Mouse (Mus musculus) c-Kit-positive CD71-negative TER-119-negative erythroid progenitor cells, embryonic 14.5 days (primary cell): Measurements from ENCODE around the gene Itm2c.

Source experiments
- DNase-seq: peaks from one replicate; pipeline ENCODE4 v3.0.0-alpha.2; 2013; ENCODE audit warnings: low read depth

Gene Itm2c

GRCm38 (mm10) chr1:85894231-85894747, at the start of gene Itm2c:
Gene Itm2c, plus strand, starts transcription at chr1:85894281.
- peak; percentile 59 for DNase-seq

DNA sequence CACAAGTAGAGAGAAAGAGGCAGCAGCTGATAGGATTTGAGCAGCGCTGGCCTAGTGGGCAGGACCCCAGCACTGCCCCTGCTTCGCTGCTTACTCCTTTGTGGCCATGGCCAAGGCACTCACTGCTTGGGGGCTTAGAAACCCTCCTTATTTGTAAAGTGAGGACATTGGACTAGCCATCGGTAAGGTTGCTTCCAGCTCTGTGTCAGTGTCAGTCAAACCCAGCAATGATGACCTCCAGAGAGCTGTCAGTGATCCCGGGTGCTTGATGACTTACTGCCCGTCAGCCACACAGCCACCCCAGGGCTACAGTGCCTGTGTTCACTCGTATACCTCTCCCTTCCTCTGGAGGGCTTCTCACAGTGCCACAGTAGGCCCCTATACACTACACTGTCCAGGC, 49.1 kb upstream of the Itm2c start:
- no peak for DNase-seq

- no peak for DNase-seq
Observed at GRCm38 (mm10) chr1:85845476-85845875, 48.6 kb upstream of the Itm2c start.

- no peak for DNase-seq
Observed at GRCm38 (mm10) chr1:85849016-85849415, 45.1 kb upstream of the Itm2c start.

DNA sequence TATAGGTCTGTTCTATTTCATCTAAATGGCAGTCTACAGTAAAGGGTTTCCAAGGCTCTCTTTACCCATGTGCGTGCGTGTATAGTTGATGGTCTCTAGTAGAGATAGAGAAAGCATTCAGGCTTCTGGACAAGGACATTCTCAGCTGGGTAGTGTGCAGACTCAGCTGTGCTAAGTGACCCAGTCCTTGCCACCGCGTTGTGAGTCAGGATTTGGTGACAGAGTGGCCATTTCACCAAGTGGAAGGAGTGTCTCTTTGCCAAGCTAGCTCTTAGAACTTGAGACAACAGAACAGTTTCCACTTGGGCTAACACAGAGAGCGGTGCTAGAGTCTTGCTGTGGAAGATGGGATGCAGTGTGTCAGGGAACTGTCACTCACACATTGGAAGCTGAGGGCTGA, 43.2 kb upstream of the Itm2c start:
- DNase-seq = no peak

DNA sequence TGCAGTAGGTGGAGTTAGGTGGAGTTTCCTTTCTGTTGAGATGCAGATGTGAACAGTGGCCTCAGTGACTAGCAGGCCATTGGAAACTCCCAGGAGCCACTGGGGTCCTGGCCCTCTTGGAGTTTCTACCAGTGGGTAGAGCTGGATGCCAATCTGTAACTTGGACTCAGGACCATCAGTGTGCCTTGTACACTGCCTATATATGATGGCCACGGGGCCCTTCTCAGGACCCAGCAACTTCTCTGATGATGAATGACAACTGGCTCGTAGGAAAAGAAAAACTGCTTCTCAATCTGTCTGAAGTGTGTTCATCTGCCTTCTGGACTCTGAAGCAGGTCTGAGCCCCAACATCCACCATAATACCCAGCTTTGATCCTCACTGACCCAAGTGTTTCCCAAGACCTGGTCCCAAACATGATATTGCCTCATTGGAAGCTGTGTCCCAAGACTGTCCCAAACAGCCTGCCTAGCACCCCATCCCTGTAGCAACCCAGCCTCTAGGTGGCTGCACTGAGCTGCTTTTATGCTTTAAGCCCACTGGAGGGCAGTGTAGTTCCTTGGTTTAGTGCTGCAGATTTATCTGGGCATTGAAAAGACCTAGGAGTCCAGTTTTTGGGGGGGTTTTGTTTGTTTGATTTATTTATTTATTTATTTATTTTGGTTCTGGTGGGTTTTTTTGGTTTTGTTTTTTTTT, 40.9 kb upstream of the Itm2c start:
- peak; percentile 58 for DNase-seq

GRCm38 (mm10) chr1:85853865-85854264, 40.2 kb upstream of the Itm2c start:
- DNase-seq = no peak

GRCm38 (mm10) chr1:85854475-85854874, 39.6 kb upstream of the Itm2c start:
- no peak for DNase-seq

GRCm38 (mm10) chr1:85856266-85856665, 37.8 kb upstream of the Itm2c start:
- no peak for DNase-seq

GRCm38 (mm10) chr1:85857261-85857754, 36.8 kb upstream of the Itm2c start:
- DNase-seq = no peak

DNA sequence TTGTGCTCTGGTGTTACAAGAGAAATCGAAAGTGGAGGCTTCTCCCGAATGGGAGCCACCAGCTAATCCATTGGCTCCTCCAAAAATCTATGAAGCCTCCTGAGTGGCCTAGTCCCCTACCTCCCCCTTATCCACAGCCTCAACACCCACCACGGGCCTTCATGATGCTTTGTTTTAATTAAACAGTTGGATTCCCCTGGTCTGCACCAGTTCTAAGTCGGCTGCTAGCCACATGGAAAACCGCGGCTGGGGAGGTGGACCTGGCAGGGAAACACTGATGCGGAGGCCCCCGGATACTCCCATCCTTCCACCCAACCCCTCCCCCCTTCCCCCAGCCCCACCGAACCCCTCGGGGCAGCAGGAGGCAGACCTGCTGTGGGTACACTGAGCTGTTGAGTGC, 29.7 kb upstream of the Itm2c start:
- DNase-seq = no peak

GRCm38 (mm10) chr1:85870001-85870400, 24.1 kb upstream of the Itm2c start:
- no peak for DNase-seq

GRCm38 (mm10) chr1:85870546-85870945, 23.5 kb upstream of the Itm2c start:
- no peak for DNase-seq

DNA sequence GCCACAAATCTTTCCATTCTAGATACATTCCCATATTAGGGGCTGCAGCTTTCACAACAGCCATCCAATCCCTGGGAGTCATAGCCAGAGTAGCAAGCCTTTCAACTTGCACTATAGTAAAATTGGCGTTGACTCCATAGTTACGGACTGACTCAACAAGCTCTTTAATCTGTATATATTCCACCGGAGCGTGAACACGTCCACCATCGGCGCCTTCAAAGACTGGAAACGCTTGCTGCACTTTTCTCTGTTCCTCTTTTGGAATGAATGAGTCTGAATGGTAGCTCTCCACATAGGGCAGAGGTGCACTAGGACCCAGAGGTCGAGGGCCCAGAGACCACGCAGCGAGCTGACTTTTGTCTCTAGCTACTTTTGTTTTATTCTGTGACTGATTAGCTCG, 12.1 kb upstream of the Itm2c start:
- no peak for DNase-seq

- DNase-seq = no peak
Observed at GRCm38 (mm10) chr1:85887221-85887620, 6.9 kb upstream of the Itm2c start.

DNA sequence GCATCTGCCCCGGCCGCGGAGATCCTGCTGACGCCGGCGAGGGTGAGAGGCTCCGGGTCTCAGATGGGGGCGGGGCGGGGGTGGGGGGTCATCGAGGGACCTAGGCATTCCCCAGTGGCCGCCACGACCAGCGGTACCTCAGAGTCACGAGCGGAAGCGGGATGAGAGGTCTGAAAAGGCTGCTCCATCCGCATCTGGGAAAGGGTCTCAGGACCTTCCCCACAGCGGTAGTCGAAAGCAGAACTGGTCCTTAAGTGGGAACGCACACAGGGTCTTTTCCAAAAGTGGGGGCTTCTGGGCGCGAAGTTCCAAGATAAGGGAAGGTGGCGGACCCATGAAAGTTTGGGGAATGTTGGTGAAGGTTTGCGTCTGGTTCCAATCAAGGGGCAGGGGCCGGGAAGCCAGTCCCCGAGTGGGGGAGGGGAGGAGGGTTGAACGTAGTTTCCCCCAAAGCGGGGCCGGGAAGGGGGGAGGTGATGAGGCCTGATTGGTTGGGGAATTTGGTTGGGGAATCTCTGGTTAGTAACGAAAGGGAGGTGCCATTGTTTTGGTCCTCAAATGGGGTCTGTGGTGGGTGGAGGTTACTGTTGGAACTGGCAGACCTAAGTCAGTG, 773 bp downstream of the Itm2c start:
- no peak for DNase-seq

DNA sequence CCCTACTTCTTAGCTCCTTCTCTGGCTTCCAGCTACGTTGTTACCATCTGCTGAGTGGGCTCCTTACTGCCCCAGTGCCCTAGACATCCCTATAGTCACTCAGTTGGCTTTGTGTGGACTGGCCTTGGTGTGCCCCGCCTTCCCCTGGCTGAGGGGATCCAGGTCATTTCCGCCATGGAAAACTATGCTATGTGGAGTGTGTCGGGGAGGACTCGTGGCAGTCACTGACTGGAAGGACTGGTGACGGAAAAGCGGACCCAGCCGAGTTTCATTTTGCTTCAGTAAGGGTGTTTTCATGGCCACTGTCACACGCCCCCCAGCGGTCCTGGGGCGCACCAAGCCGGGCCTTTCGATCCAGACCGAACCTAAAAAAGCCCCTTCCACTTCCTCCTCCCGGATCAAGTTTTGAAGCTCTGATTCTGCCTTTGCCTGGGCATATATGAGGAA, 1.3 kb downstream of the Itm2c start:
- peak; percentile 54 for DNase-seq

DNA sequence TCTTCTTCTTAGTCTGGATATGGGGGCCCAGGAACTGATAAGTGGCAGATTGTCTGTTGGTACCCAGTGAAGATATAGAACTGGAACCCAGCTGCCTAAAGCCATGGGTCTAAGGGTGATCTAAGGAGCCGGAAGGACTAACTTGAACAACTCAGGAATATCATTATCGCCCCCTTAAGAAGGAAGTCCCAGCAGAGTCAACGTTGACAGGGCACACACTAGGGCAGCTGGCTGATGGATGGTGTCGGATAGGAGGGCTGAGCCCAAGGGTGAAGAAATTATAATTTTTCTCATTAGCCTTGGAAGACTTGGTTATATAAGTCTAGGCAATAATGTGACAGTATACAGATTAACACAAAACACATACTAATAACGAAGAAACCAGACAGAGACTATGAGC, 2.0 kb downstream of the Itm2c start:
- no peak for DNase-seq

GRCm38 (mm10) chr1:85896781-85897700, 3.0 kb downstream of the Itm2c start:
- peak; percentile 23 for DNase-seq

- DNase-seq = no peak
Observed at GRCm38 (mm10) chr1:85897901-85898760, 4.0 kb downstream of the Itm2c start.

GRCm38 (mm10) chr1:85898761-85899387, 4.8 kb downstream of the Itm2c start:
- DNase-seq = no peak
